Mouse (Mus musculus): ENCODE data around the gene Rps18.
A peak's percentile ranks its signal among the peaks of the same experiment; 100 is the strongest.
"Not testable (repeated sequence)": the region's sequence is repeated elsewhere in the genome, so short reads cannot be mapped to it uniquely, and the experiment has no call there.

The Rps18 gene

DNA sequence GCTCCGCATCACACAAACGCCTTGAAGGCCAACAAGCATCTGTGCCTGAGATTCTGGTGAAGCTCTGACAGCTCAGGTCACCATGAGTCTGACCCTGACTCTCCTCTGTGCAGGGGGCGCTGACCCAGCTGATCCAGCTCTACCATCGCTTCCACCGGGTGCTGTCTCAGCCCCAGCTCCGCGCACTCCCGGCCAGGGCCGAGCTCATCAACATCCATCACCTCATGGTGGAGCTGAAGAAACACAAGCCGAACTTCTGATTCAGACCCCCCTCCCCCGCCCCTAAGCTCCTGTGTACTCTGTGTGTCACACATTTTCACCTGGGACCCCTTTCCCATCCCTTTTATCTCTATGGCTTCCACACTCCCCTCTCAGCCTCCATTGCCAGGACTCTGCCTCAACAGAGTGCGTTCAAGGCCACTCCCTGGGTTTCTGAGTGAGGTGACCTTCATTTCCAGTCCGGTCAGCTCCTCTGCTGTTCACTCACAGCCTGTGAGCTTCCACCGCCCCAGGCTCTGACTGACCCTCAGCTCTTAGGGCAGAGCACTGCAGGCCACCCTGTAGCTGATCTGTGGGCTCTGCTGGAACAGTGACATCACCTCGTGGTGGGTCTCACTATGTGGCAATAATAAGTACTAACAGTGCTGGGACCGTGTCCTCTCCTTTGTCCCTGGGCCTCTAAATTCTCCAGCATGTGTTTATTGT is 10.2 kb upstream of the Rps18 start:
- DNase-seq: no peak

DNA sequence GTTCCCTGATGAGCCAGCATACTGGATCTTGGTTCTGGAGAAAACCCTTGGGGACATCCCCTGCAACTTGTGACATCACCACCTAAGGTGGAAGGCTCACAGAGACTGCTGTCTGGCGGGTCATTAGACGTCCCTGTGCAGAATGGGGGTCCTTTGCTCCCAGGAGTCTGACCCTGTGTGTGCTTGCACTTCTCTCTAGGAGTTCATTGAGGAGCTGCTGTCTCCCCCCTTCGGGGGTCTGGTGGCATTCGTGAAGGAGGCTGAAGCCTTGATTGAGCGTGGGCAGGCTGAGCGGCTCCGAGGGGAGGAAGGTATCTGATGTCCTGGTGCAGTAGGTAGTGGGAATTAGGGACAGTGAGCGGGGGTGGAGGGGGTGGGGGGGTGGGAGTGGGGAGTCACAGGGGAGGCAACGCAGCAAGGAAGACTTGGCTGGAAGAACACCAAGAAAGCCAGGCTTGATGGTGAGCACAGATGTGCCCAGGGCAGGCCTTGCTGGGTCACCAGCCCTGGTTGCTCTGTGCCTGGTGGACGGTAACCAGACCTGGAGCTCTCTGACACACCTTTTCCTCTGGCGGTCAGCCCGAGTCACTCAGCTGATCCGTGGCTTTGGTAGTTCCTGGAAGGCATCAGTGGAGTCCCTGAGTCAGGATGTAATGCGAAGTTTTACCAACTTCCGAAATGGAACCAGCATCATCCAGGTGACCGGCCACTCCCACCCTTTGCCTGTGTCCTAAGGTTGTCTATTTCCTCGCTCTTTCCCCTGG is 9.5 kb upstream of the Rps18 start:
- DNase-seq: no peak

DNA sequence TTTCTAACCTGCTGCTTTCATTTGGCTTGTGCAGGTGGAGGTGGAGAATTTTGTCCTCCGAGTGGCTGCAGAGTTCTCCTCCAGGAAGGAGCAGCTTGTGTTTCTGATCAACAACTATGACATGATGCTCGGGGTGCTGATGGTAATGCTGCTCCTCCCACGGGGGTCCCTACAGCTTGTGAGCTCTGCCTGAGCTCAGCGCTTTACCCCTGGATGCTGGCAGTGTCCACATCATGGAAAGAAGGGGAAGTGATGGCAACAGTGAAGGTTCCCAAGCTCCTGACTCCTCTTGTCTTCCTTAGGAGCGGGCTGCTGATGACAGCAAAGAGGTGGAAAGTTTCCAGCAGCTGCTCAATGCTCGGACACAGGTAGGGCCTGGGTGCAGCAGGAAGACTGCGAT is 7.1 kb upstream of the Rps18 start:
- no peak for DNase-seq

DNA sequence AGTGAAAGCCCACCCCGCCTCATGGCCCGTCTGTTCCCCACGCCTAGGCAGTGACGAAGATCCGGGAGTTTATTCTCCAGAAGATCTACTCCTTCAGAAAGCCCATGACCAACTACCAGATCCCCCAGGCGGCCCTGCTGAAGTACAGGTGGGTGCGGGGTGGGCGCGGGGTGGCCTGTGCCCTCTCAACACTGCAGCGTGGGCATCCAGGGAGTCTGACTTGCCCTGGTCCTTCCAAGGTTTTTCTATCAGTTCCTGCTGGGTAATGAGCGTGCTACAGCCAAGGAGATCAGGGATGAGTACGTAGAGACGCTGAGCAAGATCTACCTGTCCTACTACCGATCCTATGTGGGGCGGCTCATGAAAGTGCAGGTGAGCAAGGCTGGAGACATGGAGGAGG is 4.1 kb upstream of the Rps18 start:
- no peak for DNase-seq

DNA sequence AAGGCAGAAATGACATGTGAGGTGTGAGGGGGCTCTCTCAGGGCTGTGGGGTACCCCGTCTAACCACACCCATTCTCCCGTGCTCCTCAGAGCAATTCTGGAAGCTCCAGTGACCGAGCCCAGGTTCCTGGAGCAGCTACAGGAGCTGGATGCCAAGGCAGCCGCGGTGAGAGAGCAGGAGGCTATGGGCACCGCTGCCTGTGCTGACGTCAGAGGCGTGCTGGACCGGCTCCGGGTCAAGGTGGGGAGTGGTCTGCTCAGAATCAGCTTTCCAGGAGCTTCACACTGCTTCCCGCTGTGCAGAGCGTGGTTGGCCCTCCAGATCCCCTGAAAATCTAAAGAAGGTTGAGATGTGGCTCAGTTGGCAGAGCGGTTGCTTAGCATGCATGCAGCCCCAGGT is 3.3 kb upstream of the Rps18 start:
- DNase-seq: no peak

DNA sequence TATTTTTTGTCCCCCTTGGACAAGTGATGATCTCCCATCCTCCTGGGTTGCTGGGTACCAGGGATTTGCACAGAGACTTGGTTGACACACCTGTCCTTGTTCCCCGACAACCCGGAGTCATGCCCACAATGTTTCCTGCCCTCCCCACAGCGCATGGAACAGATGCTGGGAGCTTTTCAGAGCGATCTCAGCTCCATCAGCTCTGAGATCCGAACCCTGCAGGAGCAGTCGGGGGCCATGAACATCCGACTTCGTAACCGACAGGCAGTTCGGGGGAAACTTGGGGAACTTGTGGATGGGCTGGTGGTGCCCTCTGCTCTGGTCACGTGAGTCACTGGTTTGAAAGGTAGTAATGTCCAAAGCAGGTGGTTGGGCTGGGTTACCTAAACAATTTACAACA is 2.6 kb upstream of the Rps18 start:
- DNase-seq: no peak

DNA sequence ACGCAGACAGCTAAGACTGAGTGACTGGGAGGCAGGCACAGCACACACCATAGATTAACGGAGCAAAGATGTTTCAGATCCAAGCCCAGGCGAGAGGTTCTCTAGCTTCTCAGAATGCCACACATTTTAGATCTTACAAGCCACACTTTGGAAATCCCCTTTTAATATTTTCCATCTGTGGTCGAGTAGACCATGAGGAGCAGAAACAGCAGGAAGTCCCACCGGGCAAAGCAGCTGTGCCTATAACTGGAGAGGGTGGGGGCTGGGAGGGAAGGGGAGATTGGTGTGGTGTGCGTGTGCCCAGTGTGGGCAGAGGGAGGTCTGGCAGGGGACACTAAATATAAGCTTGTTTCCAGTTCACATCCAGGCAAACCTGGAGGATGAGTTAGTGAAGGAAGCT is 1.7 kb upstream of the Rps18 start:
- no peak for DNase-seq

DNA sequence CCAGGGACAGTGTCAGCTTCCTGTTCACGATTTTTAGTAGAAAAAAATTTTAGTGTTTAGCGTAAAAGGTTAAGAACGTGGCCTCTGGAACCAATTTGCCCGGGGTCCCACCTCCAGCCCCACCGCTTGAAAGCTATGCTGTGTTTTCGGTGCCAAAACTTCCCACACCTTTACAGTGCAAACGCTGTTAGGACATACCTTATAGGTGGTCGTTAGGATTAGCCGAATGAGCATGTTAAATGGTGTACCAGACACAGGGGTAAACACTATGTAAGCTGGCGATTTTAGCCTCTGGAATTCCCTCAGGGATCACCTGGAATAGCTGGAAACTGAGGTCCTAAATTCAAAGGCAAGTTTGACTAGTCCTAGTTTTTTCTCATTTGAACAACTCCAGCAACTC is 535 bp upstream of the Rps18 start:
- DNase-seq: no peak

DNA sequence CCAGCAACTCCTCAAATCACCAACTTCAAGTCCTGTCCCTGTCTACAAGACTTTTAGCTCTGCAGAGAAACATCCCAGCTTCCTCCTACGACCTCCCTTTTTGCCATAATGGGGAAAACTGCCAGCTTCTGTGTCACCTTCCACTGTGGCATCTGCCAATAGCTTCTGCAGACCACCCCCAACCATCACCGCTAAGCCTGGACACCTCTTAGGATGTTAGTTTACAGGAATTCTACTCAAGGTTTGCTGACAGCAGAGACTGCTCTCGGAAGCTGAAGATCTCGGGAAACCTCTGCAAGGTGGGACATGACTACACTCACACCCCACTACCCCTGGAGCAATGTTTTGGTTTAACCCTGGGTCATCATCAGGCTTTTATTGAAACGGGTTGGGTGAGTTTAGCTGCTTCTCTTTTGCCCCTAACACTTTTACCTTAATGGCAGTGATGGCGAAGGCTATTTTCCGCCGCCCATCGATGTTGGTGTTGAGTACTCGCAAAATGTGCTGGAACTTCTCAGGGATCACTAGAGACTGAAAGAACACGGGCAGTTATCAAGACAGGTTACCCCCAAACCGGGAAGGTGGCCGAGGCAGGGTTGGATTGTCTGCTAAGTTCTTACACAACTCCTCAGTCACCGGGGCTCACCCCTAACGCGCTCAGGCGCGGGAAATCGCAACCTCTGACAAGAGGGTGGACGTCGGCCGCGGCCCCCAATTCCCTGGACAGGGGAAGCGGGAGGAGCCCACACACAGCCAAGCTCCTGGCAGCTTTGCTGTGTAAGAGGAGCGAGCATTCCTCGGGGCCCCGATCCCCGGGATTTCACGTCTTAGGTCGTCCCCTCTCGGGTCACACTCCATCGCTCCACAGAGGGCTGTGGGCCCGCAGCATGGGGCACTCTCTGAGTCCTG is 901 bp downstream of the Rps18 start:
- peak; percentile 54 for DNase-seq

DNA sequence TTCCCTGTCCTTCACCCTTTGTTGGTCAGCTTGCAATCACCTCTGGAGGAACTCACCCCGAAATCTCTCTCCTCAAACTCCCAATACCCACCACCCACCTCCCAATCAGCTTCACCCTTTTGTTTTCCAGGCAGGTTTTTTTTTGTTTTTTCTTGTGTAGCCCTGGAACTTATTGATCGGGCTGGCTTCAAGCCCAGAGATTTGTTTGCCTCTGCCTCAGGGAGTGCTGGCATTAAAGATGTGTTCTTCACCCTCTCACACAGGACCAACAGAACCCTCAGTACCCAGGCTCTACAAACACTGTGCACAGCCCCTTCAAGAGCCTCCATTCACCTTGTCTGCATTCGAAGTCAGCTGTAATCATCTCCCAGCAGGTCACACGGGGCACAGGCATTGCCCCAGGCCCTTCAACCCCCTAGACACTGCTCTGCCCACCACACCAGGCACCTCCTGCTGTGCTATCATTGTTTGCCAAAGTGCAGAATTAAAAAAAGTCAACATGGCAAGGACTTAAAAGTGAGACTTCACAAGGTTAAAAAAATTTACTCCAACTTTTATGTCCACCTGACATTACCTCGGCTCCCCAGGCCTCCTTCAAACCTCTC is 1.7 kb downstream of the Rps18 start:
- DNase-seq: no peak

DNA sequence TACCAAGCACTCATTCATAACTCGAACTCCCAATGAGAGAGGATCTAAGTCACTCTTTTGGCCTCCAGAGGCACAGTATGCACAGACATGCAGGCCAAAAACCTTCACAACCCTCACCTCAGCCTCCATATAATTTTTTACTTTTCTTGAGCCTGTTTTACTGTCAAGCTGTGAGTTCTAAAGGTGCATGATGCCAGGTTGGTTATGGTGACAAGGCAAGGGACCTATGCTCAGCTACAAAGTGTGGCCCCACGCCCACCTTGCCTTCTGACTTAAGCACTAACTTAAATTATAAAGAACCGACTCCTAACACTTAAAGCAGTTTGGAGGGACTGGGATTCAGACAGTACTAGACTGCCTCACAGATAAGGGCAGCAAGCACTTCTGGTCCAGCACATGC is 2.5 kb downstream of the Rps18 start:
- no peak for DNase-seq

DNA sequence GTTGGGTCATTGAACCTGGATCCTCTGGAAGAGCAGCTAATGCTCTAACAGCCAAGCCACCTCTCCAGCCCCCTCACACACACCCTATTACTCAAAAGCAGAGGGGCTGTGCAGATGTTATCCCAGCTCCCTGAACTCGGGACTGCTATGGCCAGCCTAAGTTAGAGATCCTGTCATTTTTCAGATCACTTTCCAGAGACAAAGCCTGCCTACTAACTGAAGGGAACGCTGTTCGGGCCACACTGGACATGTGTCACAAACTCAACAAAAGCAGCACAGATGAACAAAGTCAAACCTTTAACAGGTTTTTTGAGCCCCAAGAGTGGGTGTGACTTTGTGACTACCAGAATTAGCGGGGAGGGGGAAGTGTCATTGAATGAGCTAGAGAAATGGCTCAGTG is 2.9 kb downstream of the Rps18 start:
- no peak for DNase-seq

DNA sequence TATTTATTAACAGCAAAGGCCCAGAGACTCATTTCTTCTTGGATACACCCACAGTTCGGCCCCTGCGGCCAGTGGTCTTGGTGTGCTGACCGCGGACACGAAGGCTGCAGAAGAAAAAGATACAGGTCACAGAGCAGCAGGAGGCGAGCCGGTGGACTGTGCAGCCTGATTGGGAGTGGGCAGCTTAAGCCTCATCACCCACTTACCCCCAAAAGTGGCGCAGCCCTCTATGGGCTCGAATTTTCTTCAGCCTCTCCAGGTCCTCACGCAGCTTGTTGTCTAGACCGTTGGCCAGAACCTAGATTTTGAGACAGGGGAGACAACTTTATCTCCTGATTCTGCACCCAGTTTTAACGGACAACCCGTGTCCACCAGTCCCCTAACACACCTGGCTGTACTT is 3.8 kb downstream of the Rps18 start:
- not testable (repeated sequence) for DNase-seq

DNA sequence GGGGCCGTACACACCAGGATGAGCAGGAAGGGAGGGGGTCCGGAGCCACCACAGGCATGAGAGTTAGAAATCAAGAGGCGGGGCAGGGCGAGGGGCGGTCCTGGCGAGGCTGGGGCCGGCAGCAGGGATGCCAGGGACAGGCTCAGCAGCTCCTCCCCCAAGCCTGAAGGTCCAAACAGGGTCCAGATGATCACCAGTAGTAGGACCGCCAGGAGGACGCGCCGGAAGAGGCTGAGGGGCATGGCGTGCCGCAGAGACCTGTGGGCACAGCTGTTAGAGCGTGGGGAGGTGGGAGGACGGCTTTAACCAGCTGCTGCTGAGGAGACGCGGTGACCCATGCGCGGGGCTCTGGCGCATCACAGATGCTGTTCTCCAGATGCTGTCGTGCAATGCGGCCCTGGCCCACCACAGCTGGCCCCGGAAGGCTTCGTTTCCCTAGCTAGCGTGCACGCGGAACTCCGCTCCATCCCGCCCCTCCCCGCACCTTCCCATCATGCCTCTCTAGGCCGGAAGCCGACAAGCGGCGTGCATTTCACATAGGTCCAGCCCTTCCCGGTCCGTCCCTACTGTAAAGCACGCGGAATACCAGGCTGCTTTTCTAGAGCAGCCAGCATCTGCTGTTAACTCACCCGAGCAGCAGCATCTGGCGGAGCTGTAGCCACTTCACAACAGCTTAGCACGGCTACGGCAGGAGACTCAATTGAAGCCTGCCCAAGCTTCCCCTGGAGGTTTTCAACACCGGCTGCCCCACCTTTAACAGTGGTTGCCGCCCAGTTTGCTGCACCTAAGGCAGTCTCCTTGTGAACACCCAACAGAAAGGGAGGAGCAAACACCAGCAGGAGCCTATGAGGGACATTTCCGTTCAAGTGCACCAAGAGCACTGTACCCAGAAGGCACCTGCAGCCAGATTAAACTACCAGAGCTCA is 4.5 kb downstream of the Rps18 start, which contains the start of gene B3galt4:
Gene B3galt4, minus strand, starts transcription at position 468 of the 926 bp plus-strand sequence.
- DNase-seq: peak; percentile 94

DNA sequence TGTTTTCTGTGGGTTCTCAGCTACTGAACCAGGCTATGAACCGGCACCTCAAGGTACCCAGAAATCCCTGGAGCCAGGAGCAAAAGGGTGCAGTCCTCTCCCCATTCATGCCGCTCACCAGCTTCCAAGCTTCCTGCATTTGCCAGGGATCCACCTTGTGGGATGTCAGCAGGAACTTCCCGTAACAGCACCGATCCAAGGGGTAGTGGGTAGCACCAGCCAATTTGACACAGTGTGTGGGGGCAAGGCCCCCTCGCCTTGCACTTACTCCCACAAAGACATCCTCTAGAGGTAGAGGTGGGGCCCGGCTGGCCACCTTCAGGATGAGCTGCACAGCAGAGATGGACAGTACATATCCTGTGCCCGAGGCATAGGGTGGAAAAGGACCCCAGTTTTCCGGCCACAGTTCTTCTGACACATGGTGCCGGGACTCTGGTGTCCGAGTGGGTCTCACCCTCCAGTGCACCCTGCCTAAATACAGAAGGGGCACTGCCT is 5.6 kb downstream of the Rps18 start:
- DNase-seq: no peak

DNA sequence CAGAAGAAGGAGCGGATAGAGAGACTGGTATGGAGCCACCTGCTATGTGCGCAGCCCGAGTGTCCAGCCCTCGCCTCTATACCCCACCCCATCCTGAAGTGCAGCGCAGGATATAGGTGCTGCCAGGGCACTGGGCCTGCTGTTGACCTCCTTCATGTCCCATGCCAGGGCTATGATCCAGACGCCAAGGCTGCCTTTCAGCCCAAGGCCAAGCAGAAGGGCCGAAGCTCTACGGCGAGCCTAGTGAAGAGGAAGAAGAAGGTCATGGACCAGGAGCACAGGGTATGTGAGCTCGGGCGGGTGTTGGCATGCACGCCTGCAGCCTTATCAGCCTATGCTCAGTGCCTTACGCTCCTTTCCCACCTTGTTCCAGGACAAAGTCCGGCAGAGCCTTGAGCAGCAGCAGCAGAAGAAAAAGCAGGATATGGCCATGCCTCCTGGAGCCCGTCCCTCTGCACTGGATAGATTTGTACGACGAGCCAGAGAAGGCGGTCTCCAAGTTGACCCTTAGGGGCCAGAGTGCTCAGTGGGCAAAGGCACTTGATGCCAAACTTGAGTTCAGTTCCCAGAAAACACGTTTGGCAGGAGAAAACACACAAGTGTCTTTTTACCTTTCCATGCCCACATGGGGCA is 6.8 kb downstream of the Rps18 start:
- DNase-seq: no peak

DNA sequence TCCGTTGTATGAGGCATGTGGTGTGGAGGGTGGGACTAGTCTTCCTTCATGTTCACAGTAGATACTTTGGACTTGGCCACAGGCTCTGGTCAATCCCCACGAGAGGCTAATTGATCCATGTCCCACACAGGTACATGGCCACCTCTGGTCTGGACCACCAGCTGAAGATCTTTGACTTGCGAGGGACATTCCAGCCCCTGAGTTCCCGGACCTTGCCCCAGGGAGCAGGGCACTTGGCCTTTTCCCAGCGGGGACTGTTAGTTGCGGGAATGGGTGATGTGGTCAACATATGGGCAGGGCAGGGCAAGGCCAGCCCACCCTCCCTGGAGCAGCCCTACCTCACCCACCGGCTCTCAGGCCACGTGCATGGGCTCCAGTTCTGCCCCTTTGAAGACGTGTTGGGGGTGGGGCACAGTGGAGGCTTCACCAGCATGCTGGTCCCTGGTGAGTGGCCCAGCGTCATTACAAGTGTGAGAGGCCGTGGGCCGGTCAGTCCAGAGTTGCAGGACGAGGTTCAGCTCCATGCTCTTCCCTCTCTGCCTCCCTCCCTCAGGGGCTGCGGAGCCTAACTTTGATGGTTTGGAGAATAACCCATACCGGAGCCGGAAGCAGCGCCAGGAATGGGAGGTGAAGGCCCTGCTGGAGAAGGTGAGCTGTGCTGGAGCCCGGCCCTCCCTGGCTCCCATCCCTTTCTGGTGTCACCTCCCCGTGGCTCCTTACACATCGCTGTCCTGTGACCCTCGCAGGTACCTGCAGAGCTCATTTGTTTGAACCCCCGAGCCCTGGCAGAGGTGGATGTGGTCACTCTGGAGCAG is 7.5 kb downstream of the Rps18 start:
- no peak for DNase-seq

DNA sequence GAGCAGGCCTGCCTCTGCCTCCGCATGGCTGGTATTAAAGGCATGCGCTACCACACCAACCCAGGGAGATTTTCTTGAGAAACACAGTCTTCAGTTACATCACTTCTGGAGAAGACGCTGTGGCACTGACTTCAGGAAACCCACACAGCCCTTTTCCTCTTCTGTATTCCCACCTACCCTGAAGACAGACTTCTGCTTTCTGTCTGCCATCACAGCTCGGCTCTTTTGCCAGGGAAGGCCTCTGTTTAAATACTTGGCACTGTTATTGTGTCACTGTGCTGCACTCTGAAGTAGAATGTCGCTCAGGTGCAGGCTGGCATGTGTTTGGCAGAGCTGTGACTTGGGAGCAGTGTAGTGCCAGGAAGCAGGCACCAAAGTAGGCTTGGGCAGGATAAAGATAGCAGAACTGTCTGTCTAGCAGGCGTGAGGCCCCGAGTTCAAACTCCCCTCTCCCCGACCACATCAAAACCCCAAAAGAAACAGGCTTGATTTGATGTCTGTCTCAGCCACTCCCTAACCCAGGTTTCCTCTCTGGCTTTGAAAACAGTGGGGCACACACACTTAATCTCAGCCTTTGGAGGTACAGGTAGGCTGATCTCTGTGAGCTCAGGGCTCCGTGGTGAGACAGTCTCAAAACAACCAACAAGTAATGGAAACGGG is 8.2 kb downstream of the Rps18 start:
- no peak for DNase-seq

DNA sequence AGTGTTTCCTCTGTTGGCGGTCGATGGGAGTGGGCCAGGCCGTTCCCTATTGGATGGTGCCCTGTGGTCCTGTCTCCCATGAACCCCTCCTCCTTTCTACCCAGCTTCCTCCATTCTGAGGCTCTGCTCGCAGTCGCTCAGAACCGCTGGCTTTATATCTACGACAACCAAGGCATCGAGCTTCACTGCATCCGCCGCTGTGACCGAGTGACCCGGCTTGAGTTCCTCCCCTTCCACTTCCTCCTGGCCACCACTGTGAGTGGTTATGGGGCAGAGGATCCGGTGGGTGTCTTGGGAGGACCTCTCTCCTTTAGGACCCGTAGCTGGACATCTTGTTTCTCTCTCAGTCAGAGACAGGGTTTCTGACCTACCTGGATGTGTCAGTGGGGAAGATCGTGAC is 12.3 kb downstream of the Rps18 start:
- DNase-seq: no peak

DNA sequence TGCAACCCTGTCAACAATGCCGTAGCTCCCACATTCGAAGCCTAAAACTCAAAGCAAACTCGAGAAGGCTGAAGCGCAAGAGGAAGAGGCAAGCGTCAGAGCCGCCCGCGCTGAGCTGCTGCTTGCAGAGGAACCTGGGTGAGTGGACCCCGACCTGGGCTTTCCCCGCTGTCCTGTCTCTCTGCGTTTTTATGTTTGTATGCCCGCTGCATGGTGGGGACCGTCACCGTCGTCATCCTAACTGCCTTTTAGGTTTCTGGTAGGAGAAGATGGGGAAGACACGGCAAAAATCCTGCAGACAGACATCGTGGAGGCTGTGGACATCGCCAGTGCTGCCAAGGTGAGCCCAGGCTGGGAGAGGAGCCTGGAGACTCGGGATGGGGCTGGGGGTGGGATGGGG is 14.4 kb downstream of the Rps18 start:
- DNase-seq: no peak
